Mouse (Mus musculus) stomach, embryonic 14.5 days (tissue): ENCODE results near the gene Trim31. TPM values are rescaled to one million over a fixed set of nuclear protein-coding genes. Genes with fewer than 3 reads are reported as not detected.

ENCODE experiments used
- ATAC-seq: fragments of 200-750 bp; cut with Nextera tagmentation; 2 replicates; pipeline ENCODE4 v1.8.0; 2017; ENCODE audit warnings: low read depth, moderate TSS enrichment; ENCODE audit not compliant: insufficient number of reproducible peaks, insufficient read depth, low FRiP score
- H3K27ac ChIP-seq: fragments of 300-500 bp; sonication (generic); 2 replicates; pipeline ENCODE4 v1.5.1; 2014; ENCODE audit warnings: mild to moderate bottlenecking, low read length, moderate library complexity, mixed read lengths
- H3K27me3 ChIP-seq: fragments of 300-500 bp; sonication (generic); 2 replicates; pipeline ENCODE4 v1.6.1; 2014; ENCODE audit warnings: low read length, control low read depth, mixed read lengths; ENCODE audit not compliant: control insufficient read depth, insufficient read depth
- H3K36me3 ChIP-seq: fragments of 300-500 bp; sonication (generic); 2 replicates; pipeline ENCODE4 v1.6.1; 2014; ENCODE audit warnings: mild to moderate bottlenecking, control low read depth, low read length, moderate library complexity, mixed read lengths; ENCODE audit not compliant: control insufficient read depth, insufficient read depth
- H3K4me1 ChIP-seq: fragments of 300-500 bp; sonication (generic); 2 replicates; pipeline ENCODE4 v1.6.1; 2014; ENCODE audit warnings: low read length, control low read depth, mixed read lengths; ENCODE audit not compliant: control insufficient read depth, insufficient read depth
- H3K4me2 ChIP-seq: fragments of 300-500 bp; sonication (generic); replicated peaks from 2 replicates; pipeline ENCODE4 v1.6.1; 2014; ENCODE audit warnings: low read depth, low read length, control low read depth
- H3K4me3 ChIP-seq: fragments of 300-500 bp; sonication (generic); 2 replicates; pipeline ENCODE4 v1.5.1; 2014; ENCODE audit warnings: low read depth, low read length, control low read depth
- H3K9ac ChIP-seq: fragments of 300-500 bp; sonication (generic); replicated peaks from 2 replicates; pipeline ENCODE4 v1.6.1; 2014; ENCODE audit warnings: low read depth, mild to moderate bottlenecking, control low read depth, low read length, moderate library complexity, mixed read lengths
- H3K9me3 ChIP-seq: fragments of 300-500 bp; sonication (generic); 2 replicates; pipeline ENCODE4 v1.6.1; 2016; ENCODE audit warnings: low read depth, low read length, control low read depth; ENCODE audit not compliant: control insufficient read depth
- WGBS: fragments of 180-500 bp; shearing (Covaris S2); extraction: QIAGEN DNeasy Blood & Tissue Kit; methylation state at CpG from one replicate; pipeline ENCODE4 v1.1.7; 2014; 5-methylcytosine and 5-hydroxymethylcytosine counted together
- polyA plus RNA-seq: library from polyadenylated mRNA; unstranded; fragments of >200 nt; fragmentation: Nextera tagmentation; extraction: Ambion mirVana; gene quantifications from 2 replicates; pipeline ENCODE4 v1.2.1, GENCODE M21; 2014

The Trim31 gene
- polyA plus RNA-seq, 1 experiment from 2014 or later = 1.3 TPM

DNA sequence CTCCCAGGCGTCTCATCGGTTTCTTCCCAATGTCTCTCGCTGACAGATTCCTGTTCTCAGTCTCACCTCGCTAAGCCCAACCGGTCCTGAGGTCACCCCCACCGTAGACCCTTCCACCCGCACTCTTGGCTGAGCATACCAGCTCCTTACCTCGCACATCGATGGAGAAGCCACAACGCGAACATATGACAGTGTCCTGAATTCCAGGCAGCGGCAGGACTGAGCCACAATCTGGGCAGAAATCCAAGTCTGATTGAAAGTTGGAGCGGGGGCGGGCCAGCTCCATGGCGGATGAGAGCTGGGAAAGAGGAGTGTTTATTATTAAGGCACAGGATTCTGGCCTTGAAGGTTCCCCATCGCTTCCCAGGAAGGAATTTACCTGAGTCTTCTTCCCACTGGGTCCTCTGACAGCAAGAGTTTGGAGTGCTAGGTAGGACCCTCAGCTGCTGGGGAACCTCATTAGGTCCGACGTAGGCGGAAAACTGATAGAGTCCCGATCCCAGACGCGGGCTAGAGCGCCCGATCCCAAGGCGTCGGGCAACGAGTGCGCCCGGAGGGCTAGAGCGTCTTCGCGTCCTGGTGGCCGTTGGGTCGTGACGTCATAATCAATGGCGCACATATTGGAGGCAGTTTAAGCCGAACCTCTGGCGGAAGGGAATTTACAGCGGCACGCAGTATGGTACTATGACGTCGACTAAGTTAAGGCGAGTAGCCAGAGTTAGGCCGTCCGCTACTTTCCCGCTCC is 60.3 kb downstream of the Trim31 start, which contains the start of the genes Znrd1 and Znrd1as:
Gene Znrd1 (minus strand): TSS at position 561 of the 745 bp plus-strand sequence.
Gene Znrd1as (plus strand): TSS at position 594 of the 745 bp plus-strand sequence.
- Histone ChIP-seq H3K27me3 (no peaks in the 10 kb centered on the region), H3K27ac (peak within 1 kb of the TSS; percentile 68; the same call in 1 of the 2 replicates), H3K9ac (peak within 1 kb of the TSS; percentile 71), H3K36me3 (peaks cover 12% of the 10 kb centered on the region; the same call in 1 of the 2 replicates), H3K4me1 (peaks cover 5% of the 10 kb centered on the region; the same call in 1 of the 2 replicates), H3K4me3 (peak within 1 kb of the TSS; percentile 64), H3K4me2 (peak within 1 kb of the TSS; percentile 63), H3K9me3 (no peaks in the 10 kb centered on the region)
- WGBS = under 1% methylated on average over 46 of the region's 46 CpGs
- ATAC-seq = peak; percentile 98

- peaks cover 5% of the 10 kb centered on the region; the same call in 1 of the 2 replicates for H3K4me1 ChIP-seq
- peak overlapping the region; percentile 54 for H3K9ac ChIP-seq
- no peaks in the 10 kb centered on the region for H3K9me3 ChIP-seq
- H3K36me3 ChIP-seq = peaks cover 9% of the 10 kb centered on the region; the same call in 1 of the 2 replicates
- 0 out of 2 replicates have a peak, but pooled peaks have one; percentile 14 for ATAC-seq
- H3K27me3 ChIP-seq = no peaks in the 10 kb centered on the region
- H3K27ac ChIP-seq = no peak overlapping the region
- peak overlapping the region; percentile 63 for H3K4me2 ChIP-seq
- WGBS = 8% methylated on average over 12 of the region's 12 CpGs
- peak overlapping the region; percentile 64 for H3K4me3 ChIP-seq
These were observed 61.0 kb downstream of the Trim31 start for GRCm38 (mm10) chr17:36958884-36959283.

Other genes with a start within 250 kb of the Trim31 start
- not detected in 2 replicates for gene H2-M1, start 225.9 kb upstream of the Trim31 start, polyA plus RNA-seq
- gene H2-M10.5, start 125.2 kb upstream of the Trim31 start, polyA plus RNA-seq = not detected in 2 replicates
- gene H2-M10.6, start 85.9 kb upstream of the Trim31 start, polyA plus RNA-seq = not detected in 2 replicates
- gene Trim26, start 61.0 kb upstream of the Trim31 start, polyA plus RNA-seq = 38.0 and 42.7 TPM in 2 replicates
- gene Trim15, start 30.9 kb upstream of the Trim31 start, polyA plus RNA-seq = 0.13 and 0.74 TPM in 2 replicates
- 1.5 and 2.0 TPM in 2 replicates for gene Trim10, start 28.5 kb upstream of the Trim31 start, polyA plus RNA-seq
- not detected in 2 replicates for gene Trim40, start 8.0 kb upstream of the Trim31 start, polyA plus RNA-seq
- gene Rnf39, start 44.8 kb downstream of the Trim31 start, polyA plus RNA-seq = 0.87 and 1.2 TPM in 2 replicates
- 115 and 120 TPM in 2 replicates for gene Ppp1r11, start 53.6 kb downstream of the Trim31 start, polyA plus RNA-seq
- gene Znrd1, start 60.4 kb downstream of the Trim31 start, polyA plus RNA-seq = 92.4 and 97.2 TPM in 2 replicates
- gene Znrd1as, start 60.5 kb downstream of the Trim31 start, polyA plus RNA-seq = 6.8 and 8.1 TPM in 2 replicates
- gene 2410137M14Rik, start 83.1 kb downstream of the Trim31 start, polyA plus RNA-seq = not detected in 2 replicates
- 0.49 and 0.74 TPM in 2 replicates for gene H2-M5, start 91.4 kb downstream of the Trim31 start, polyA plus RNA-seq
- gene Zfp57, start 103.0 kb downstream of the Trim31 start, polyA plus RNA-seq = 77.8 and 82.1 TPM in 2 replicates
- 0.19 and 0.20 TPM in 2 replicates for gene Mog, start 125.3 kb downstream of the Trim31 start, polyA plus RNA-seq
- 14.2 and 15.8 TPM in 2 replicates for gene Gabbr1, start 147.8 kb downstream of the Trim31 start, polyA plus RNA-seq
- gene Olfr90, start 190.4 kb downstream of the Trim31 start, polyA plus RNA-seq = not detected in 2 replicates
- gene Olfr91, start 200.2 kb downstream of the Trim31 start, polyA plus RNA-seq = not detected in 2 replicates
- not detected in 2 replicates for gene Olfr92, start 222.0 kb downstream of the Trim31 start, polyA plus RNA-seq